Mouse (Mus musculus): ENCODE data around the gene Mcm3ap. TPM values are rescaled to one million over a fixed set of nuclear protein-coding genes. Genes with fewer than 3 reads are reported as not detected.
A peak's percentile ranks its signal among the peaks of the same experiment; 100 is the strongest.

Gene Mcm3ap
- 4.7 and 33.6 TPM in 2 replicates for polyA plus RNA-seq (2012; ENCODE audit: insufficient read depth, low replicate concordance)

GRCm38 (mm10) chr10:76468203-76469162 lies at the start of gene Mcm3ap, which contains the start of gene Ybey:
Gene Mcm3ap, plus strand, starts transcription at chr10:76468927.
Gene Ybey, minus strand, starts transcription at chr10:76469114.
- TF ChIP-seq FLI1 (IDR thresholded peaks at IDR 0.05; ENCODE audit: low read length): peak; percentile 94; the same call in 1 of the 2 replicates
- no peak for TF ChIP-seq GATA1 (IDR thresholded peaks at IDR 0.05; ENCODE audit: borderline replicate concordance, low read length)

DNA sequence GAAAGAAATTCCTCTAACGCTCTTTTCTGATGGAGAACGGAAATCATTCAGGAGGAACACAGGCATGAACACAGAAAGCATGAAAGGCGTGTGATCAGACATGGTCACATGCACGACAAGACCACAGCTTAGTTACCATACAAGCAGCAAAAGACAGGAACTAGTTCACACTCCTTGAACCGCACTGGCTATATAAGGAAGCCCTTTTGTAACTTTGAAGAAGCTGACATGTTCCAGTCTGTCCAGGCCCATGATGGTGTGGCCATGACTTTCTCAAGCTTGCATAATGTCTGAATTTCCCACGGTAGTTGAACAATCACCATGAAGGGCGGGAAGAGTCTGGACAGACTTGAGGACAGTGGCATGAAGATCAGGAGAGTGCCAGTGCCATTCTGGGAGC lies 43.1 kb upstream of the Mcm3ap start:
- H3K4me1 ChIP-seq: no peaks in the 10 kb centered on the region
- TF ChIP-seq FLI1 (IDR thresholded peaks at IDR 0.05; ENCODE audit: low read length) (no peak), GATA1 (IDR thresholded peaks at IDR 0.05; ENCODE audit: borderline replicate concordance, low read length) (no peak)
- H3K36me3 ChIP-seq (replicated peaks; ENCODE audit: low read length): peaks cover 97% of the 10 kb centered on the region
- H3K27me3 ChIP-seq (replicated peaks): no peaks in the 10 kb centered on the region
- H3K9me3 ChIP-seq: no peaks in the 10 kb centered on the region
- no peak overlapping the region for H3K4me3 ChIP-seq (replicated peaks)

More at GRCm38 (mm10) chr10:76468203-76469162, at the start of gene Mcm3ap, which contains the start of gene Ybey:
- Histone ChIP-seq H3K27me3 (replicated peaks) (no peaks in the 10 kb centered on the region), H3K36me3 (replicated peaks; ENCODE audit: low read length) (peaks cover 62% of the 10 kb centered on the region), H3K4me3 (replicated peaks) (peak within 1 kb of the TSS; percentile 99), H3K9me3 (no peaks in the 10 kb centered on the region), H3K4me1 (peaks cover 41% of the 10 kb centered on the region)

- TF ChIP-seq FLI1 (IDR thresholded peaks at IDR 0.05; ENCODE audit: low read length): no peak
- no peak for TF ChIP-seq GATA1 (IDR thresholded peaks at IDR 0.05; ENCODE audit: borderline replicate concordance, low read length)
- Histone ChIP-seq H3K9me3 (no peaks in the 10 kb centered on the region), H3K27me3 (replicated peaks) (no peaks in the 10 kb centered on the region), H3K4me3 (replicated peaks) (no peak overlapping the region), H3K36me3 (replicated peaks; ENCODE audit: low read length) (peaks cover 98% of the 10 kb centered on the region), H3K4me1 (no peaks in the 10 kb centered on the region)
Measured at GRCm38 (mm10) chr10:76433925-76434324, 34.8 kb upstream of the Mcm3ap start.

- Histone ChIP-seq H3K9me3 (no peaks in the 10 kb centered on the region), H3K27me3 (replicated peaks) (no peaks in the 10 kb centered on the region), H3K4me3 (replicated peaks) (no peak overlapping the region), H3K36me3 (replicated peaks; ENCODE audit: low read length) (peaks cover 68% of the 10 kb centered on the region), H3K4me1 (peaks cover 35% of the 10 kb centered on the region)
- TF ChIP-seq FLI1 (IDR thresholded peaks at IDR 0.05; ENCODE audit: low read length) (no peak), GATA1 (IDR thresholded peaks at IDR 0.05; ENCODE audit: borderline replicate concordance, low read length) (no peak)
Measured at GRCm38 (mm10) chr10:76439107-76439890, 29.4 kb upstream of the Mcm3ap start.

- Histone ChIP-seq H3K36me3 (replicated peaks; ENCODE audit: low read length) (peaks cover 58% of the 10 kb centered on the region), H3K9me3 (no peaks in the 10 kb centered on the region), H3K27me3 (replicated peaks) (no peaks in the 10 kb centered on the region), H3K4me1 (peaks cover 42% of the 10 kb centered on the region), H3K4me3 (replicated peaks) (peak within 1 kb of the TSS; percentile 87)
- TF ChIP-seq FLI1 (IDR thresholded peaks at IDR 0.05; ENCODE audit: low read length) (no peak), GATA1 (IDR thresholded peaks at IDR 0.05; ENCODE audit: borderline replicate concordance, low read length) (no peak)
Measured at GRCm38 (mm10) chr10:76440281-76440680, 28.4 kb upstream of the Mcm3ap start, which contains the start of gene AC141477.1. Gene AC141477.1, minus strand, starts transcription at chr10:76440444.

GRCm38 (mm10) chr10:76442178-76443088 lies 26.3 kb upstream of the Mcm3ap start, which contains the start of gene Pcnt:
Gene Pcnt, minus strand, starts transcription at chr10:76442786.
- peaks cover 63% of the 10 kb centered on the region for H3K4me1 ChIP-seq
- H3K27me3 ChIP-seq (replicated peaks): no peaks in the 10 kb centered on the region
- peaks cover 36% of the 10 kb centered on the region for H3K36me3 ChIP-seq (replicated peaks; ENCODE audit: low read length)
- TF ChIP-seq GATA1 (IDR thresholded peaks at IDR 0.05; ENCODE audit: borderline replicate concordance, low read length) (no peak), FLI1 (IDR thresholded peaks at IDR 0.05; ENCODE audit: low read length) (no peak; the same call in 1 of the 2 replicates)
- no peaks in the 10 kb centered on the region for H3K9me3 ChIP-seq
- H3K4me3 ChIP-seq (replicated peaks): peak within 1 kb of the TSS; percentile 100

GRCm38 (mm10) chr10:76445996-76446681 lies 22.6 kb upstream of the Mcm3ap start:
- peak overlapping the region; percentile 47 for H3K4me3 ChIP-seq (replicated peaks)
- TF ChIP-seq FLI1 (IDR thresholded peaks at IDR 0.05; ENCODE audit: low read length) (no peak), GATA1 (IDR thresholded peaks at IDR 0.05; ENCODE audit: borderline replicate concordance, low read length) (no peak)
- H3K4me1 ChIP-seq: peaks cover 62% of the 10 kb centered on the region
- no peaks in the 10 kb centered on the region for H3K9me3 ChIP-seq
- H3K27me3 ChIP-seq (replicated peaks): peaks cover 4% of the 10 kb centered on the region
- H3K36me3 ChIP-seq (replicated peaks; ENCODE audit: low read length): peaks cover under 1% of the 10 kb centered on the region

Data from megakaryocyte, embryonic 14.5 days (primary cell).